Mouse (Mus musculus) layer of hippocampus, postnatal 10 days (tissue): ENCODE measurements around the gene Tomm40l. TPM values are rescaled to one million over a fixed set of nuclear protein-coding genes. Genes with fewer than 3 reads are reported as not detected.

Experiments used
- total RNA-seq, 2 experiments: library from RNA; stranded (reverse); gene quantifications; 2 replicates each; pipeline ENCODE4 v1.2.3; 2021

Gene Tomm40l
- total RNA-seq, 2 experiments from 2014 or later, result 65.5 to 66.3 TPM

Other genes with a start within 250 kb of the Tomm40l start
- gene Fcgr2b, start 246.0 kb downstream of the Tomm40l start, total RNA-seq, result 1 to 10 TPM; 2.5 to 4.3 TPM
- gene Fcgr4, start 203.6 kb downstream of the Tomm40l start, total RNA-seq, result not detected
- gene Fcgr3, start 157.6 kb downstream of the Tomm40l start, total RNA-seq, result 10 to 100 TPM; 10.5 to 12.7 TPM
- 1 to 10 TPM; 3.1 to 3.3 TPM for gene Cfap126, start 108.6 kb downstream of the Tomm40l start, total RNA-seq
- gene Sdhc, start 71.9 kb downstream of the Tomm40l start, total RNA-seq, result 100 to 1,000 TPM; 223 to 233 TPM
- gene Mpz, start 71.8 kb downstream of the Tomm40l start, total RNA-seq, result not detected
- gene Pcp4l1, start 26.2 kb downstream of the Tomm40l start, total RNA-seq, result 10 to 100 TPM; 16.9 to 18.0 TPM
- not detected for gene Nr1i3, start 8.5 kb downstream of the Tomm40l start, total RNA-seq
- 1 to 10 TPM; 2.1 to 4.6 TPM for gene Apoa2, start 2.5 kb upstream of the Tomm40l start, total RNA-seq
- 10 to 100 TPM; 15.2 to 16.7 TPM for gene Fcer1g, start 11.9 kb upstream of the Tomm40l start, total RNA-seq
- gene Adamts4, start 27.9 kb upstream of the Tomm40l start, total RNA-seq, result 1 to 10 TPM; 5.6 to 7.1 TPM
- gene Ndufs2, start 28.9 kb upstream of the Tomm40l start, total RNA-seq, result 100 to 1,000 TPM; 235 to 249 TPM
- 10 to 100 TPM; 65.4 to 67.1 TPM for gene B4galt3, start 47.8 kb upstream of the Tomm40l start, total RNA-seq
- gene Ppox, start 58.7 kb upstream of the Tomm40l start, total RNA-seq, result 10 to 100 TPM; 28.8 to 30.0 TPM
- 10 to 100 TPM; 49.0 to 57.3 TPM for gene Usp21, start 65.5 kb upstream of the Tomm40l start, total RNA-seq
- gene Ufc1, start 72.5 kb upstream of the Tomm40l start, total RNA-seq, result 100 to 1,000 TPM; 102 to 114 TPM
- gene Dedd, start 106.6 kb upstream of the Tomm40l start, total RNA-seq, result 10 to 100 TPM; 30.9 to 33.7 TPM
- gene Nit1, start 123.1 kb upstream of the Tomm40l start, total RNA-seq, result 10 to 100 TPM; 37.7 to 42.8 TPM
- 100 to 1,000 TPM; 135 to 165 TPM for gene Pfdn2, start 123.2 kb upstream of the Tomm40l start, total RNA-seq
- gene Klhdc9, start 138.3 kb upstream of the Tomm40l start, total RNA-seq, result 1 to 10 TPM; 6.3 to 8.6 TPM
- gene Nectin4, start 147.6 kb upstream of the Tomm40l start, total RNA-seq, result 1 to 10 TPM; 1.8 to 1.9 TPM
- gene Arhgap30, start 166.4 kb upstream of the Tomm40l start, total RNA-seq, result 1 to 10 TPM; 1.9 to 2.1 TPM
- 100 to 1,000 TPM; 114 to 121 TPM for gene Usf1, start 188.8 kb upstream of the Tomm40l start, total RNA-seq
- gene Tstd1, start 196.4 kb upstream of the Tomm40l start, total RNA-seq, result 1 to 10 TPM; 2.1 to 3.5 TPM
- gene F11r, start 215.0 kb upstream of the Tomm40l start, total RNA-seq, result 1 to 10 TPM; 5.5 to 7.8 TPM